Mouse (Mus musculus) Patski (cell line): ENCODE data around the gene Sept1. TPM values are rescaled to one million over a fixed set of nuclear protein-coding genes. Genes with fewer than 3 reads are reported as not detected.

Source experiments
- ATAC-seq: fragments of 100-300 bp; one replicate; pipeline ENCODE4 v1.8.0; 2021
- CTCF ChIA-PET: fragments of 350-600 bp; sonication (Branson Sonifier 250); formaldehyde crosslinking; loops from one replicate; lab custom pipeline; 2022; ENCODE audit warnings: inconsistent platforms; lab: Charles Lee
- POLR2A ChIA-PET: fragments of 350-600 bp; sonication (Branson Sonifier 250); formaldehyde crosslinking; loops from one replicate; lab custom pipeline; 2022; ENCODE audit warnings: antibody characterized with exemption, inconsistent platforms; lab: Charles Lee
- DNase-seq: peaks from one replicate; pipeline ENCODE4 v3.0.0-alpha.2; 2011; ENCODE audit warnings: low read depth, low spot score
- H3K27me3 ChIP-seq: fragments of 371-371 bp; one replicate; pipeline ENCODE4 v1.5.1; 2021
- CTCF ChIP-seq: fragments of 100-300 bp; IDR thresholded peaks from one replicate; pipeline ENCODE4 v1.5.1; 2021
- in situ Hi-C: fragments of 300-500 bp; cut with MboI; formaldehyde crosslinking; loops from 3 replicates; pipeline ENCODE4 v1.11.1; 2018; ENCODE audit warnings: low pct_unique_long_range_greater_than_20kb, mixed read lengths
- polyA plus RNA-seq: library from polyadenylated mRNA; unstranded; gene quantifications from one replicate; pipeline ENCODE4 v1.2.3, GENCODE M21; 2021

The Sept1 gene
- polyA plus RNA-seq, 1 experiment from 2014 or later, result 2.1 TPM

DNA sequence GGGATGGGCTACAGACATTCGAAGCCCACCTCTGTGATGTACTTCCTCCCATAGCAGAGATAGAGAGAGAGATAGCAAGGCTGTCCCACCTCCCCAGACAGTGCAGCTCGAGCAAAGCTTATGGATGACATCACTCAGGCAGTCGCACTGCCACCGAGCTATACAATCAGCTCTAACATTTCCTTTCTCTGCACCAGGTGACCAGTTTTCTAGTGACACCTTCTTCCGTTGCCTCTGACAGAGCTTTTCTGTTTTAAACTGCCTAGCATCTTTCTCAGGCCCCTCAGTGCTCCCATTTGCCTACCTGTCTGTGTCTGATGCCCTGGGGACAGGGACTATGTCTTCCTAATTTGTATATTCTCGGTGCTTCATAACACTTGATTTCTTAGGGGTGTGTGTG is 12.5 kb downstream of the Sept1 start:
- POLR2A ChIA-PET, result interaction anchor here (0.9 kb wide), 1 partner anchor 336 kb away, joined by 4 read pairs; the partner anchor contains the start of gene Taok2
- TF ChIP-seq CTCF, result no peak
- no peaks in the 10 kb centered on the region for H3K27me3 ChIP-seq
- CTCF ChIA-PET, result interaction anchor here (0.8 kb wide), 1 partner anchor 8 kb away, joined by 3 read pairs; no protein-coding TSS in a partner anchor
- DNase-seq (no peak), ATAC-seq (no peak)
- in situ Hi-C loops, result no loop called here

DNA sequence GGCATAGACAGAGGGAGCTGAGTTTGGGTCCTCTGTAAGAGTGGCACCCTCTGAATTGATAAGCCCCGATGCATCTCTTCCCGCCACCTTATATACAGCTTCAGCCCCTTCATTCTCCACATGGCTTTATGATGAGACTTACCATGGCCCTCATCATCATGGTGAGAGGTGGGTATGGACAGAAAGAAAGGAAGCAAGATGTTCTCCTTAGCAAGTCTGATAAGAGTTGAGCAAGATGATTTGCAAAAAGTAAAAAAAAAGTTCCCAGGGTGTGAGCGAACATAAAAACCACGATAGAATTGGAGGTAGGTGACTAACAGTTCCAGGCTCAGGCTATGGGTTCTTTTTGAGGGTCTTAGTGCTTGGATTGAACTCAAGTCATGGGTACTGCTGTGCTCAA is 14.3 kb downstream of the Sept1 start:
- in situ Hi-C loops, result no loop called here
- no peak for DNase-seq
- ChIA-PET CTCF (interaction anchor here (1.0 to 3.1 kb wide), 2 partner anchors 9 to 10 kb away, joined by 3 to 18 read pairs; no protein-coding TSS in a partner anchor), POLR2A (interaction anchor here (0.8 to 1.1 kb wide), 2 partner anchors 9 to 12 kb away, joined by 3 read pairs; no protein-coding TSS in a partner anchor)
- ATAC-seq, result no peak
- no peak for TF ChIP-seq CTCF
- H3K27me3 ChIP-seq, result no peaks in the 10 kb centered on the region

DNA sequence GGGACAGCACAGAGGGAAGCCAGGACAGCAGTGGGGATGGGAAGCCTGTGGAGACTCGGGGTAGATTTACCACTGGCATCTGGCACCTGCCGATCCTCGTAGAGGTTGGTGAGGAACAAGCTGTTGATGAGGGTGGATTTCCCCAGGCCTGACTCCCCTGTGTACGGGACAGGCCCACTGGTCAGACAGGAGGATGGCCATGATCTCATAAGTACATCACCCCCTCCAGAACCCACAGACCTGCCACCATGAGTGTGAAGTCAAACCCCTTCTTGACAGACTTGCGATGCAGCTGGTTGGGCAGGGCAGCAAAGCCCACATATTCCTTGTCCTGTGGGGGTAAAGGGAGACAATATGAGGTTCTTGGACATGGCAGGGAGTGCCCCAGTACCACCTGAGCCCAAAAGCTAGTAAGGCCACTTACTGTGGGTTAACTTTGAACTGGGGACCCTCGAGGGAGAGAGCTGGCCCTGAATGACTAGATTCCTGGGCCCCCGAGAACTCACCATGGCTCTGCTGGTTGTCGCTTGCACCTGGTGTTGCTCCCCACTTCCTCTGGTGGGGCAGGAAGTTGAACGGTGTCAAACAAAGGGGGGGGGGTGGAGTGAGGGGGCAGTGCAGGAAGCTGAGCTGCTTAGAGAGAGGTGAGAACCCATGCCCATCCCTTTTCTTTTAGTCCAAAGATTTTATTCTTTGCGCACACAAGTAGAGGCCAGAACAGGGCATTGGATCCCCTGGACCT is 14.9 kb downstream of the Sept1 start:
- ChIA-PET CTCF (interaction anchor here (1.0 to 3.1 kb wide), 2 partner anchors 8 to 11 kb away, joined by 3 to 18 read pairs; no protein-coding TSS in a partner anchor), POLR2A (interaction anchor here (0.8 to 1.1 kb wide), 2 partner anchors 9 to 11 kb away, joined by 3 read pairs; no protein-coding TSS in a partner anchor)
- in situ Hi-C loops, result no loop called here
- H3K27me3 ChIP-seq, result no peaks in the 10 kb centered on the region
- TF ChIP-seq CTCF, result no peak
- no peak for DNase-seq
- ATAC-seq, result no peak

DNA sequence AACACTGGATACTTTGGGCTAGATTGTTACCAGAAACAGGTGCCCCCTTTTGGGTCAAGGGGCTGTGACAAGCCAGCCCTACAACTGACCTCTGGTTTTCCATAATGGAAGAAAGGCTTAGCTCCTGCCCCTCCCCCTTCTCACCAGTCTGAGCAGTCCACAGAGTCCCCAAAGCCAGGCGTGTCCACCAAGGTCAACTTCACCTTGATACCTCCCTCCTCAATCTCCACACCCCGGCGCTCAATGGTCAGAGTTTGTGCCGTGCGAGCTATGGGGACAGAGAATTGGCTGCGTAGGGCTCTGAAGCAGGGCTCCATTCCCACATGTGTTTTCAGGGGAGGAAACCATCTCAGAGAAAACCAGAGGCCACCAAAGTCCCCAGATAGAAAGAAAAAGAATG is 15.5 kb downstream of the Sept1 start:
- no peak for ATAC-seq
- in situ Hi-C loops, result no loop called here
- ChIA-PET CTCF (interaction anchor here (3.1 kb wide), 1 partner anchor 12 kb away, joined by 18 read pairs; no protein-coding TSS in a partner anchor), POLR2A (interaction anchor here (0.8 kb wide), 1 partner anchor 8 kb away, joined by 3 read pairs; no protein-coding TSS in a partner anchor)
- H3K27me3 ChIP-seq, result no peaks in the 10 kb centered on the region
- no peak for TF ChIP-seq CTCF
- DNase-seq, result no peak

DNA sequence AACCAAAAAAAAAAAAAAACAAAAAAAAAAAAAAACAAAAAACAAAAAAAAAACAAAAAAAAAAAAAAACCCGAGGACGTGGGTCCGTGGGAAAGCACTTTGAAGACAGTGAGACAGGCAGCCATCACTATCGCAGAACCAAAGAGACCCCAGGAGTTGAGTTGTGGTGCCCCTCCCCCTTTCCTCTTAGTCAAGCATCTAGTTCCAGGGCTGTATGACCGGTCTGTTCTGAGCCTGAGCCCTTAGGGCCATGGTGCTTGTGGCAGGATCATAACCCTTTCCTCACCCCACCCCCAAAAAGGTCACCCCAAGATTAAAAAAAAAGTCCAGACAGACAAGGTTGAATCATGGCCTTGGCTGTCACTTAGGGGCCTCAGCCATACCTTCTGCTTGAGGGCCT is 16.6 kb downstream of the Sept1 start:
- TF ChIP-seq CTCF, result no peak
- CTCF ChIA-PET, result interaction anchor here (3.1 to 3.5 kb wide), 2 partner anchors 13 kb away, joined by 18 to 27 read pairs; no protein-coding TSS in a partner anchor
- H3K27me3 ChIP-seq, result no peaks in the 10 kb centered on the region
- in situ Hi-C loops, result no loop called here
- POLR2A ChIA-PET, result no interaction called here
- ATAC-seq, result no peak
- DNase-seq, result no peak

DNA sequence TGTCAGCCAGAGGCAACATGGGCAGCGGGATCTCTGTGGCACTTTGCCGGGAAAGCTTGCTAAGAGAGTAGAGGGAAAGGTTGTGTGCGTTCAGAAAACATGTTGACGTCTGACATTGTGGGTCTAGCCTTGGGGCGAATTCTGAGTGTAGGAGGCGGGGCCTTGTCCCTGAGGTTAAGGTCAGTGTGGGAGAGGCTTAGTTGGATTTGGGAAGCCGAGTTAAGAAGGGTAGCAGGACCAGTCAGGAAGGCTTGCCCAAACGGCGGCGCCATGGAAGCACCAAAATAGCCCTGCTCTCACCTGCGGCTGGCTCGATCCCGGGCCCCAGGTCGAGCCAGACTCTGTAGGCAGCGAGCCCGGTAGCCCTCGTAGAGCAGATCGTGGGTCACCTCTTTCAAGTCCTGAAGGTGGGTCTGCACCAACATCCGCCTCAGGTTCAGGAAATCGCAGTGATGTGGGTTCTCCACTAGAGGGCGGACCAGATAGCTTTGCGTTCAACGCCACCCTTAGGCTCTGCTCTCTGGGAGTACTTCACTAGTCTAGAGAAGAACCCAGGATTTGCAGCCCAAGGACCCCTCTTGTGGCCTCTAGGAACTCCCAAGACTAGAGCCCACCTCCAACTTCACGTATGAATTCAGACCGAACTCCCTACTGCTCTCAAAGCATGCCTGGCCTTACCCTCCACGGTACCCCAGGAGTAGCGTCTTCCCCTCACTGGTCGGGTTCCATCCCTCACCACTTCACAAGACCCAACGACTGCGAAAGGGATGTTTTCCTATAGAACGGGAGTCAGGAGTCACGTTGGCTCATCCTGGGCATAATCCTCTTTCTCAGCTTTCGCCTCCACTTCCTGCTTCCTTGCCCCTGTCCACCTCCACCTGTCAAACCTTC is 17.7 kb downstream of the Sept1 start:
- POLR2A ChIA-PET, result no interaction called here
- no peak for DNase-seq
- CTCF ChIA-PET, result interaction anchor here (1.3 to 3.5 kb wide), 2 partner anchors 14 to 71 kb away, joined by 3 to 27 read pairs; no protein-coding TSS in a partner anchor
- in situ Hi-C loops, result no loop called here
- peak; percentile 29 for ATAC-seq
- TF ChIP-seq CTCF, result no peak
- no peaks in the 10 kb centered on the region for H3K27me3 ChIP-seq

DNA sequence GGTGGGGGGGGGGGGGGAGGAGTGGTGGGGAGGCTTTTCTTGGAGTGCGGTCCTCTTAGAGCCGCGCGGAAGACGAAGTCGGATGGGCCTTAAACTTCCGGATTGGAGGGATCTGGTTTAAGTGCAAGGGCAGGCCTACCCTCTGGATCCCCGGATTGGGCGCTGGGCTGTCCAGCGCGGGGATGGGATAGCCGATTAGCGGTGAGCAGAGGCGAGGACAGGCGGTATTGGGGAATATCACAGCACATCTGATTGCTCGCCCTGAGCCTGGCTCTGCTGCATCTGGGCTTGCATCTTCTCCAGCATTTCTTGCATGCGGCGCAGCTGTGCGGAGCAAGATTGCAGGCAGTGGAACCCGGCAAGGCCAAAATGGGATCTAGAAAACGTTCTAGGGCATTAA is 18.4 kb downstream of the Sept1 start:
- no peak for TF ChIP-seq CTCF
- DNase-seq (no peak), ATAC-seq (no peak)
- in situ Hi-C loops, result no loop called here
- H3K27me3 ChIP-seq, result no peaks in the 10 kb centered on the region
- POLR2A ChIA-PET, result no interaction called here
- CTCF ChIA-PET, result interaction anchor here (1.1 to 3.5 kb wide), 3 partner anchors 15 to 70 kb away, joined by 3 to 27 read pairs (median 3); no protein-coding TSS in a partner anchor

DNA sequence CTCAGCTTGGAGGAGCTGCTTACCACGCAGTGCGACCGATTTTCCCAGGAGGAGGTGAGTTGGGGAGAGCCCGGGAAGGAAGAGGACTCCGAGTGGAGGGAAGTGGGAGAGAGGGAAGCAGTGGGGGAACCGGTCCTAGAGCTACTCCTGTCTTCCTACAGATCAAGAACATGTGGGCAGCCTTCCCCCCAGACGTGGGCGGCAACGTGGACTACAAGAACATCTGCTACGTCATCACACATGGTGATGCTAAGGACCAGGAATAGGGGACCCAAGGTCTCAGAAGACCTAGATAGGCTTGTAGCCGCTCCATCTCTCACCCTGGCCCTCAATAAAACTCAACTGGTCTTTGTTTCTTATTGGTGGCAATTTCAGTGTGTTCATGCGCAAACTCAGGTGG is 19.0 kb downstream of the Sept1 start:
- no peak for TF ChIP-seq CTCF
- in situ Hi-C loops, result no loop called here
- CTCF ChIA-PET, result interaction anchor here (1.1 to 3.5 kb wide), 4 partner anchors 9 to 70 kb away, joined by 3 to 27 read pairs (median 4); no protein-coding TSS in a partner anchor
- no peak for DNase-seq
- H3K27me3 ChIP-seq, result no peaks in the 10 kb centered on the region
- no peak for ATAC-seq
- POLR2A ChIA-PET, result no interaction called here

DNA sequence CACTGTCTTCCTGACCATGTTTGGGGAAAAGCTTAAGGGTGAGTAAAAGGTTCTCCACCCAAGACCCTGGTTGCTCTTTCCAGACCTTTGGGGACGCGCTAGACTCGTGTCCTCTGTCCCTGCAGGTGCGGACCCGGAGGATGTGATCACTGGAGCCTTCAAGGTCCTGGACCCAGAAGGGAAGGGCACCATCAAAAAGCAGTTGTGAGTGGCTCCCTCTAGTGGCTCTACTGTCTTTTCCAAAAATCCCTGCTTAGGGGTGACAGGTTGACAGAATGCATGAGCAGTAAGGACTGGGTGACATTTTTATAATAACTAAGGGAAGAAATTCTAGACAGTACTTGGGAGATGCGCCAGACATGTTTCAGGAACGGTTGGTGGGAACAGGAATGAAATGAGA is 19.4 kb downstream of the Sept1 start:
- in situ Hi-C loops, result no loop called here
- no peak for ATAC-seq
- CTCF ChIA-PET, result interaction anchor here (1.0 to 3.5 kb wide), 6 partner anchors 10 to 69 kb away, joined by 3 to 27 read pairs (median 4); no protein-coding TSS in a partner anchor
- no peaks in the 10 kb centered on the region for H3K27me3 ChIP-seq
- TF ChIP-seq CTCF, result no peak
- POLR2A ChIA-PET, result no interaction called here
- no peak for DNase-seq
